ENCODE assay signal across 9 mouse cellular contexts in genomic region chr19:10831424-10831823, GRCm38 (mm10). TPM values are rescaled to one million over a fixed set of nuclear protein-coding genes. Genes with fewer than 3 reads are reported as not detected.
DNase-seq lines count a peak whose midpoint lies in the region; ATAC-seq and TF ChIP-seq lines count a peak whose summit lies in the region.
"Had no signal": no experiment of that assay in that cellular context is flagged by ENCODE, and none has a peak within 500 bp of the region (broad histone marks: within the 10 kb centered on the region; RNA-seq: fewer than 3 reads in every experiment).

No protein-coding gene starts in this region.

- H3K9me3 ChIP-seq in heart, embryonic 15.5 days (replicated peaks): no peaks in the 10 kb centered on the region
- H3K9me3 ChIP-seq: neural tube, embryonic 12.5 days had no signal

- 0 out of 2 replicates have a peak, but pooled peaks cover 3% of the 10 kb centered on the region for H3K4me1 ChIP-seq in heart, embryonic 15.5 days (replicated peaks)
- peaks cover 26% of the 10 kb centered on the region for H3K4me1 ChIP-seq in thymus, adult 2 months (replicated peaks; ENCODE audit: control insufficient read depth, insufficient read depth, low read length)
- H3K4me1 ChIP-seq: neural tube, embryonic 12.5 days had no signal

- peak; percentile 90 for TF ChIP-seq CTCF in thymus, adult 2 months (IDR thresholded peaks at IDR 0.05; ENCODE audit: borderline replicate concordance, control insufficient read depth, extremely low read depth, insufficient read depth, low read length, poor library complexity)

- no peak overlapping the region for H3K27ac ChIP-seq in heart, embryonic 15.5 days
- H3K27ac ChIP-seq in thymus, adult 2 months (ENCODE audit: control insufficient read depth, insufficient read depth, low read length): no peak overlapping the region
- H3K27ac ChIP-seq: neural tube, embryonic 12.5 days had no signal

- H3K36me3 ChIP-seq in heart, embryonic 15.5 days: no peaks in the 10 kb centered on the region
- no peaks in the 10 kb centered on the region for H3K36me3 ChIP-seq in thymus, adult 2 months (ENCODE audit: control insufficient read depth, insufficient read depth, low read length)
- H3K36me3 ChIP-seq: neural tube, embryonic 12.5 days had no signal

- 10% methylated on average over 5 of the region's 5 CpGs for WGBS in heart, embryonic 15.5 days
- 3% methylated on average over 5 of the region's 5 CpGs for WGBS in thymus, adult 2 months

- no peak overlapping the region for H3K9ac ChIP-seq in heart, embryonic 15.5 days
- H3K9ac ChIP-seq: neural tube, embryonic 12.5 days had no signal

- no peaks in the 10 kb centered on the region for H3K27me3 ChIP-seq in heart, embryonic 15.5 days
- no peaks in the 10 kb centered on the region for H3K27me3 ChIP-seq in thymus, adult 2 months (ENCODE audit: control insufficient read depth, insufficient read depth, low read length)
- H3K27me3 ChIP-seq: neural tube, embryonic 12.5 days had no signal

- H3K4me2 ChIP-seq in heart, embryonic 15.5 days: no peak overlapping the region
- H3K4me2 ChIP-seq: neural tube, embryonic 12.5 days had no signal

- peak; percentile 69 for DNase-seq in layer of hippocampus, adult 11-12 months (ENCODE audit: low spot score)
- no peak for DNase-seq in layer of hippocampus, adult 9-10 months (ENCODE audit: low spot score)
- DNase-seq in WW6 (ENCODE audit: low read depth, low spot score): peak; percentile 79
- DNase-seq in cerebellum, postnatal 25 days: peak; percentile 56 to 76
- peak; percentile 57 to 65 for DNase-seq in layer of hippocampus, postnatal 10 days (ENCODE audit: low spot score in 2 of 2)
- DNase-seq in thymus, adult 2 months: peak; percentile 93

- no peak overlapping the region for H3K4me3 ChIP-seq in heart, embryonic 15.5 days
- H3K4me3 ChIP-seq in thymus, adult 2 months (ENCODE audit: control insufficient read depth, insufficient read depth, low read length): no peak overlapping the region
- H3K4me3 ChIP-seq: neural tube, embryonic 12.5 days had no signal

- ATAC-seq in heart, embryonic 15.5 days (replicated peaks; ENCODE audit: insufficient number of reproducible peaks, insufficient read depth, low FRiP score, low read depth): peak; percentile 67; the same call in 1 of the 2 replicates
- ATAC-seq in monocyte, adult 5-6 weeks (replicated peaks; ENCODE audit: insufficient number of reproducible peaks, low FRiP score, low TSS enrichment, poor library complexity, severe bottlenecking): peak; percentile 76

- no peak for TF ChIP-seq POLR2A in thymus, adult 2 months (IDR thresholded peaks at IDR 0.05; ENCODE audit: control insufficient read depth, extremely low read depth, insufficient read depth, low read length, poor library complexity)

RNA-seq across cellular contexts. Expression of gene Cd6, which starts 1.6 kb away (rescaled TPM):
- polyA plus RNA-seq in heart, embryonic 15.5 days (2015; fragmentation: Nextera tagmentation; extraction: Ambion mirVana): 0.56 TPM in 1 of 2 replicates, not detected in the other
- not detected for total RNA-seq in layer of hippocampus, postnatal 10 days (2021)
- 1.8 to 3.3 TPM (median 2.2 TPM) in 3 replicates for total RNA-seq in monocyte, adult 5-6 weeks (2017)
- polyA plus RNA-seq in thymus, adult 2 months (2012; rRNA removed): 317 and 321 TPM in 2 replicates
- polyA plus RNA-seq: neural tube, embryonic 12.5 days had no signal

RNA-seq across cellular contexts. Expression of gene Slc15a3, which starts 8.1 kb away (rescaled TPM):
- polyA plus RNA-seq in heart, embryonic 15.5 days (2015; fragmentation: Nextera tagmentation; extraction: Ambion mirVana): 0.30 and 0.99 TPM in 2 replicates
- total RNA-seq in layer of hippocampus, postnatal 10 days (2021): 1 to 10 TPM; 1.1 to 1.5 TPM
- 23.9 to 28.8 TPM (median 26.8 TPM) in 3 replicates for total RNA-seq in monocyte, adult 5-6 weeks (2017)
- polyA plus RNA-seq in thymus, adult 2 months (2012; rRNA removed): 26.1 and 29.7 TPM in 2 replicates

RNA-seq across cellular contexts. Expression of gene Tmem132a, which starts 38.3 kb away (rescaled TPM):
- polyA plus RNA-seq in heart, embryonic 15.5 days (2015; fragmentation: Nextera tagmentation; extraction: Ambion mirVana): 40.8 and 48.7 TPM in 2 replicates
- total RNA-seq in layer of hippocampus, postnatal 10 days (2021): 100 to 1,000 TPM; 250 to 259 TPM
- 0.58 TPM in 1 of 3 replicates, not detected in the others for total RNA-seq in monocyte, adult 5-6 weeks (2017)
- polyA plus RNA-seq in thymus, adult 2 months (2012; rRNA removed): 10.4 and 11.0 TPM in 2 replicates

RNA-seq across cellular contexts. Expression of gene Tmem109, which starts 50.4 kb away (rescaled TPM):
- polyA plus RNA-seq in heart, embryonic 15.5 days (2015; fragmentation: Nextera tagmentation; extraction: Ambion mirVana): 93.2 and 106 TPM in 2 replicates
- 10 to 100 TPM; 36.4 to 37.3 TPM for total RNA-seq in layer of hippocampus, postnatal 10 days (2021)
- 32.4 to 64.6 TPM (median 53.0 TPM) in 3 replicates for total RNA-seq in monocyte, adult 5-6 weeks (2017)
- 64.9 and 71.8 TPM in 2 replicates for polyA plus RNA-seq in thymus, adult 2 months (2012; rRNA removed)

Comparison
In these comparisons a context has a peak if more than half of its experiments do, and no peak if none do; other contexts are left out.
1. RNA of gene Tmem132a, which starts 38.3 kb away (total RNA-seq): 250 to 259 TPM in layer of hippocampus, postnatal 10 days; 0.58 TPM in monocyte, adult 5-6 weeks; every median in the first group is over 100 times any median in the second.